Mouse (Mus musculus) midbrain, postnatal 0 days (tissue): ENCODE results near the gene Gpc3. TPM values are rescaled to one million over a fixed set of nuclear protein-coding genes. Genes with fewer than 3 reads are reported as not detected.

ENCODE experiments used
- ATAC-seq: fragments of 200-750 bp; cut with Nextera tagmentation; 2 replicates; pipeline ENCODE4 v1.8.0; 2017; ENCODE audit warnings: moderate number of reproducible peaks, mild to moderate bottlenecking, moderate TSS enrichment, moderate library complexity; ENCODE audit not compliant: low FRiP score
- DNase-seq: peaks from one replicate; pipeline ENCODE4 v3.0.0-alpha.2; 2015; ENCODE audit warnings: low spot score
- H3K27ac ChIP-seq: fragments of 300-500 bp; sonication (generic); 2 replicates; pipeline ENCODE4 v1.5.1; 2014; ENCODE audit warnings: low read depth, mild to moderate bottlenecking, low read length, mixed read lengths
- H3K27me3 ChIP-seq: fragments of 300-500 bp; sonication (generic); 2 replicates; pipeline ENCODE4 v1.6.1; 2014; ENCODE audit warnings: low read length, control low read depth, mixed read lengths; ENCODE audit not compliant: insufficient read depth
- H3K36me3 ChIP-seq: fragments of 300-500 bp; sonication (generic); 2 replicates; pipeline ENCODE4 v1.6.1; 2014; ENCODE audit warnings: low read length, control low read depth, mixed read lengths; ENCODE audit not compliant: insufficient read depth
- H3K4me1 ChIP-seq: fragments of 300-500 bp; sonication (generic); 2 replicates; pipeline ENCODE4 v1.6.1; 2014; ENCODE audit warnings: mild to moderate bottlenecking, control low read depth, antibody characterized with exemption, low read length, mixed read lengths; ENCODE audit not compliant: insufficient read depth
- H3K4me2 ChIP-seq: fragments of 300-500 bp; sonication (generic); 2 replicates; pipeline ENCODE4 v1.6.1; 2014; ENCODE audit warnings: low read depth, mild to moderate bottlenecking, low read length, mixed read lengths; ENCODE audit not compliant: poor library complexity, severe bottlenecking
- H3K4me3 ChIP-seq: fragments of 300-500 bp; sonication (generic); 2 replicates; pipeline ENCODE4 v1.5.1; 2014; ENCODE audit warnings: low read depth, mild to moderate bottlenecking, low read length, moderate library complexity
- H3K9ac ChIP-seq: fragments of 300-500 bp; sonication (generic); replicated peaks from 2 replicates; pipeline ENCODE4 v1.6.1; 2014; ENCODE audit warnings: mild to moderate bottlenecking, low read length, moderate library complexity, mixed read lengths; ENCODE audit not compliant: poor library complexity, severe bottlenecking
- H3K9me3 ChIP-seq: fragments of 300-500 bp; sonication (generic); 2 replicates; pipeline ENCODE4 v1.6.1; 2016; ENCODE audit warnings: low read length, control low read depth
- CTCF ChIP-seq: IDR thresholded peaks from 2 replicates; pipeline ENCODE4 v1.5.1; 2016; ENCODE audit warnings: antibody characterized with exemption, mild to moderate bottlenecking
- WGBS: fragments of 180-500 bp; shearing (Covaris S2); extraction: QIAGEN DNeasy Blood & Tissue Kit; methylation state at CpG from one replicate; pipeline ENCODE4 v1.1.7; 2014; 5-methylcytosine and 5-hydroxymethylcytosine counted together
- polyA plus RNA-seq: library from polyadenylated mRNA; unstranded; fragments of >200 nt; fragmentation: Nextera tagmentation; extraction: Ambion mirVana; gene quantifications from 2 replicates; pipeline ENCODE4 v1.2.1, GENCODE M21; 2015
- total RNA-seq: library from RNA; depleted of rRNA; stranded (reverse); fragments of >200 nt; gene quantifications from 2 replicates; pipeline ENCODE4 v1.2.3, GENCODE M21; 2014

The Gpc3 gene
- total and polyA plus RNA-seq, 2 experiments from 2014 or later: 19.3 to 69.3 TPM

- Histone ChIP-seq H3K27me3 (no peaks in the 10 kb centered on the region), H3K9me3 (no peaks in the 10 kb centered on the region), H3K27ac (no peak overlapping the region), H3K36me3 (no peaks in the 10 kb centered on the region), H3K4me2 (no peak overlapping the region), H3K4me3 (no peak overlapping the region), H3K4me1 (no peaks in the 10 kb centered on the region), H3K9ac (no peak overlapping the region)
- ATAC-seq (no peak), DNase-seq (no peak)
- WGBS: 84% methylated on average over 5 of the region's 5 CpGs
- no peak for TF ChIP-seq CTCF
Observed at GRCm38 (mm10) chrX:52372436-52372835, 241.3 kb downstream of the Gpc3 start.

GRCm38 (mm10) chrX:52369938-52370758 is 243.6 kb downstream of the Gpc3 start:
- TF ChIP-seq CTCF: peak; percentile 78
- Histone ChIP-seq H3K4me3 (peak overlapping the region; percentile 12; the same call in 1 of the 2 replicates), H3K9ac (no peak overlapping the region), H3K27ac (no peak overlapping the region), H3K27me3 (no peaks in the 10 kb centered on the region), H3K4me2 (peak overlapping the region; percentile 33; the same call in 1 of the 2 replicates), H3K36me3 (no peaks in the 10 kb centered on the region), H3K4me1 (no peaks in the 10 kb centered on the region), H3K9me3 (no peaks in the 10 kb centered on the region)
- DNase-seq (peak; percentile 33), ATAC-seq (no peak)
- 22% methylated on average over 8 of the region's 8 CpGs for WGBS

- H3K27ac ChIP-seq: no peak overlapping the region
- ATAC-seq (no peak), DNase-seq (no peak)
- H3K36me3 ChIP-seq: no peaks in the 10 kb centered on the region
- peak overlapping the region; percentile 33; the same call in 1 of the 2 replicates for H3K4me2 ChIP-seq
- no peak overlapping the region for H3K4me3 ChIP-seq
- no peak overlapping the region for H3K9ac ChIP-seq
- TF ChIP-seq CTCF: no peak
- WGBS: 36% methylated on average over 6 of the region's 6 CpGs
- no peaks in the 10 kb centered on the region for H3K27me3 ChIP-seq
- no peaks in the 10 kb centered on the region for H3K9me3 ChIP-seq
- H3K4me1 ChIP-seq: no peaks in the 10 kb centered on the region
Observed at GRCm38 (mm10) chrX:52369304-52369937, 244.3 kb downstream of the Gpc3 start.

GRCm38 (mm10) chrX:52366826-52367225 is 246.9 kb downstream of the Gpc3 start:
- no peak overlapping the region for H3K27ac ChIP-seq
- no peaks in the 10 kb centered on the region for H3K27me3 ChIP-seq
- no peaks in the 10 kb centered on the region for H3K36me3 ChIP-seq
- H3K4me2 ChIP-seq: no peak overlapping the region
- no peak for ATAC-seq
- no peak for DNase-seq
- no peak overlapping the region for H3K4me3 ChIP-seq
- H3K9me3 ChIP-seq: no peaks in the 10 kb centered on the region
- no peak for TF ChIP-seq CTCF
- no peak overlapping the region for H3K9ac ChIP-seq
- no peaks in the 10 kb centered on the region for H3K4me1 ChIP-seq
- WGBS: 40% methylated on average over 5 of the region's 5 CpGs

- Histone ChIP-seq H3K4me1 (no peaks in the 10 kb centered on the region), H3K27me3 (no peaks in the 10 kb centered on the region), H3K27ac (no peak overlapping the region), H3K9ac (no peak overlapping the region), H3K36me3 (no peaks in the 10 kb centered on the region), H3K4me3 (no peak overlapping the region), H3K9me3 (no peaks in the 10 kb centered on the region), H3K4me2 (no peak overlapping the region)
- ATAC-seq (no peak), DNase-seq (no peak)
- no peak for TF ChIP-seq CTCF
- 76% methylated on average over 10 of the region's 10 CpGs for WGBS
Observed at GRCm38 (mm10) chrX:52365790-52366189, 248.0 kb downstream of the Gpc3 start.
